Mouse (Mus musculus) CH12.LX (cell line): ENCODE measurements around the gene Znrf3. TPM values are rescaled to one million over a fixed set of nuclear protein-coding genes. Genes with fewer than 3 reads are reported as not detected.

Experiments
- DNase-seq: peaks from one replicate; pipeline ENCODE4 v3.0.0-alpha.2; 2013; ENCODE audit errors: extremely low read depth
- H3K27ac ChIP-seq: 2 replicates; pipeline ENCODE4 v1.5.1; 2012; ENCODE audit warnings: low read depth, mild to moderate bottlenecking, control low read depth, moderate library complexity; ENCODE audit not compliant: insufficient read depth
- H3K27me3 ChIP-seq: replicated peaks from 2 replicates; pipeline ENCODE3; 2012; ENCODE audit warnings: inconsistent platforms
- H3K36me3 ChIP-seq, 2 experiments: replicated peaks in 1 of 2; 2 replicates each; pipeline versions ENCODE3 to v1.6.1; 2012; ENCODE audit warnings: inconsistent platforms in 1 of 2, low read length in 1 of 2, mild to moderate bottlenecking in 1 of 2, mixed read lengths in 1 of 2, moderate library complexity in 1 of 2; ENCODE audit not compliant: control insufficient read depth in 1 of 2, insufficient read depth in 1 of 2
- H3K4me1 ChIP-seq, 2 experiments: 2 replicates each; pipeline ENCODE4 v1.6.1; 2012; ENCODE audit warnings: inconsistent platforms in 1 of 2, moderate library complexity in 1 of 2; ENCODE audit not compliant: insufficient read depth in 2 of 2, control insufficient read depth in 1 of 2
- H3K4me2 ChIP-seq: 2 replicates; pipeline ENCODE4 v1.6.1; 2012; ENCODE audit warnings: low read depth, mild to moderate bottlenecking, control low read depth; ENCODE audit not compliant: poor library complexity, insufficient read depth, severe bottlenecking
- H3K4me3 ChIP-seq, 3 experiments: fragments of 150-350 bp in 1 of 3; sonication (generic) in 1 of 3; replicated peaks in 1 of 3; 2 replicates each; pipeline versions ENCODE3 to v1.5.1; 2011 to 2012; ENCODE audit warnings: low read depth in 2 of 3, low read length in 2 of 3, mild to moderate bottlenecking in 2 of 3, moderate library complexity in 2 of 3, control low read depth in 1 of 3, improper control_type of control experiment in 1 of 3, inconsistent platforms in 1 of 3, mixed read lengths in 1 of 3; ENCODE audit not compliant: poor library complexity in 1 of 3
- H3K79me2 ChIP-seq: replicated peaks from 2 replicates; pipeline ENCODE4 v1.6.1; 2012; ENCODE audit warnings: mild to moderate bottlenecking, moderate library complexity; ENCODE audit not compliant: control insufficient read depth, poor library complexity, insufficient read depth, severe bottlenecking; ENCODE audit errors: extremely low read depth
- H3K9ac ChIP-seq: 2 replicates; pipeline ENCODE4 v1.6.1; 2012; ENCODE audit warnings: low read depth, mild to moderate bottlenecking, control low read depth, moderate library complexity; ENCODE audit not compliant: insufficient read depth
- H3K9me3 ChIP-seq: replicated peaks from 2 replicates; pipeline ENCODE3; 2012; ENCODE audit warnings: low read length, inconsistent platforms, mixed read lengths
- BHLHE40 ChIP-seq: IDR thresholded peaks from 2 replicates; pipeline ENCODE4 v1.6.1; 2011; ENCODE audit warnings: mild to moderate bottlenecking, low read depth, low read length, improper control_type of control experiment
- CHD1 ChIP-seq: IDR thresholded peaks from 2 replicates; pipeline ENCODE4 v1.6.1; 2012; ENCODE audit warnings: low read depth, low read length, improper control_type of control experiment, inconsistent platforms
- E2F4 ChIP-seq: IDR thresholded peaks from 2 replicates; pipeline ENCODE4 v1.6.1; 2011; ENCODE audit warnings: low read depth, low read length, improper control_type of control experiment; ENCODE audit not compliant: insufficient replicate concordance
- EP300 ChIP-seq: IDR thresholded peaks from 2 replicates; pipeline ENCODE4 v1.6.1; 2011; ENCODE audit warnings: low read length, improper control_type of control experiment
- ETS1 ChIP-seq: conservative IDR thresholded peaks from 2 replicates; pipeline ENCODE4 v1.6.1; 2012; ENCODE audit warnings: low read depth, mild to moderate bottlenecking, inconsistent platforms, low read length, improper control_type of control experiment, moderate library complexity
- HCFC1 ChIP-seq: IDR thresholded peaks from 2 replicates; pipeline ENCODE4 v1.6.1; 2012; ENCODE audit warnings: low read depth, mild to moderate bottlenecking, inconsistent platforms, low read length, improper control_type of control experiment
- JUN ChIP-seq: IDR thresholded peaks from 2 replicates; pipeline ENCODE4 v1.6.1; 2011; ENCODE audit warnings: low read depth, mild to moderate bottlenecking, low read length, improper control_type of control experiment, moderate library complexity; ENCODE audit not compliant: insufficient read depth
- JUND ChIP-seq: conservative IDR thresholded peaks from 2 replicates; pipeline ENCODE4 v1.6.1; 2011; ENCODE audit warnings: low read depth, low read length, improper control_type of control experiment
- KAT2A ChIP-seq: IDR thresholded peaks from 2 replicates; pipeline ENCODE4 v1.6.1; 2012; ENCODE audit warnings: low read length, improper control_type of control experiment, inconsistent platforms; ENCODE audit not compliant: insufficient replicate concordance
- MAFK ChIP-seq: IDR thresholded peaks from 2 replicates; pipeline ENCODE4 v1.6.1; 2011; ENCODE audit warnings: low read length, improper control_type of control experiment; ENCODE audit not compliant: insufficient replicate concordance
- MAZ ChIP-seq: IDR thresholded peaks from 2 replicates; pipeline ENCODE4 v1.6.1; 2012; ENCODE audit warnings: low read depth, mild to moderate bottlenecking, inconsistent platforms, low read length, improper control_type of control experiment, moderate library complexity
- MEF2A ChIP-seq: IDR thresholded peaks from 2 replicates; pipeline ENCODE4 v1.6.1; 2014; ENCODE audit warnings: low read depth, mild to moderate bottlenecking, inconsistent platforms, low read length, improper control_type of control experiment, borderline replicate concordance
- MXI1 ChIP-seq: IDR thresholded peaks from 2 replicates; pipeline ENCODE4 v1.6.1; 2011; ENCODE audit warnings: mild to moderate bottlenecking, low read depth, low read length, improper control_type of control experiment
- MYC ChIP-seq: IDR thresholded peaks from 2 replicates; pipeline ENCODE4 v1.6.1; 2011; ENCODE audit warnings: low read depth, mild to moderate bottlenecking, improper control_type of control experiment, low read length
- NELFE ChIP-seq: IDR thresholded peaks from 2 replicates; pipeline ENCODE4 v1.6.1; 2011; ENCODE audit warnings: low read depth, low read length, improper control_type of control experiment
- NRF1 ChIP-seq: IDR thresholded peaks from 2 replicates; pipeline ENCODE4 v1.6.1; 2014; ENCODE audit warnings: low read depth, mild to moderate bottlenecking, inconsistent platforms, low read length, improper control_type of control experiment, moderate library complexity
- POLR2AphosphoS2 ChIP-seq: IDR thresholded peaks from 2 replicates; pipeline ENCODE4 v1.6.1; 2011; ENCODE audit warnings: low read depth, low read length, improper control_type of control experiment
- SIN3A ChIP-seq: IDR thresholded peaks from 2 replicates; pipeline ENCODE4 v1.6.1; 2012; ENCODE audit warnings: low read length, improper control_type of control experiment, inconsistent platforms
- SMC3 ChIP-seq: IDR thresholded peaks from 2 replicates; pipeline ENCODE4 v1.6.1; 2011; ENCODE audit warnings: low read depth, low read length, improper control_type of control experiment
- TCF12 ChIP-seq: IDR thresholded peaks from 2 replicates; pipeline ENCODE4 v1.6.1; 2014; ENCODE audit warnings: low read depth, mild to moderate bottlenecking, inconsistent platforms, low read length, improper control_type of control experiment
- USF1 ChIP-seq: IDR thresholded peaks from 2 replicates; pipeline ENCODE4 v1.6.1; 2014; ENCODE audit warnings: low read depth, mild to moderate bottlenecking, inconsistent platforms, low read length, improper control_type of control experiment
- USF2 ChIP-seq: conservative IDR thresholded peaks from 2 replicates; pipeline ENCODE4 v1.6.1; 2011; ENCODE audit warnings: low read depth, low read length, improper control_type of control experiment
- ZC3H11A ChIP-seq: IDR thresholded peaks from 2 replicates; pipeline ENCODE4 v1.6.1; 2012; ENCODE audit warnings: low read depth, mild to moderate bottlenecking, inconsistent platforms, low read length, improper control_type of control experiment
- ZKSCAN1 ChIP-seq: IDR thresholded peaks from 2 replicates; pipeline ENCODE4 v1.6.1; 2012; ENCODE audit warnings: low read depth, inconsistent platforms, low read length, improper control_type of control experiment, borderline replicate concordance
- ZMIZ1 ChIP-seq: IDR thresholded peaks from 2 replicates; pipeline ENCODE4 v1.6.1; 2012; ENCODE audit warnings: low read depth, mild to moderate bottlenecking, inconsistent platforms, low read length, improper control_type of control experiment
- dilution Hi-C: fragments of 300-500 bp; cut with MboI; formaldehyde crosslinking; loops from 2 replicates; pipeline ENCODE4 v1.14.3; 2020; ENCODE audit warnings: low sequenced_read_pairs; ENCODE audit not compliant: extremely low pct_unique_long_range_greater_than_20kb, extremely low pct_ligation_motif_present
- in situ Hi-C: fragments of 300-500 bp; cut with MboI; formaldehyde crosslinking; loops from 3 replicates; pipeline ENCODE4 v1.14.3; 2019; ENCODE audit warnings: low sequenced_read_pairs, low pct_ligation_motif_present, low pct_unique_long_range_greater_than_20kb, mixed read lengths
- polyA plus RNA-seq: library from polyadenylated mRNA; unstranded; fragments of >175 nt; gene quantifications from 2 replicates; pipeline ENCODE4 v1.2.1, GENCODE M21; 2012; ENCODE audit warnings: low read depth; ENCODE audit not compliant: insufficient read length
- total RNA-seq, 2 experiments: library from RNA; depleted of rRNA; stranded (reverse); fragments of 300-350 nt in 1 of 2; fragments of >200 nt in 1 of 2; gene quantifications; 2 replicates each; pipeline ENCODE4 v1.2.3; 2012 to 2014

The Znrf3 gene
- total and polyA plus RNA-seq, 3 experiments: 1.1 to 2.7 (median 1.3) TPM

DNA sequence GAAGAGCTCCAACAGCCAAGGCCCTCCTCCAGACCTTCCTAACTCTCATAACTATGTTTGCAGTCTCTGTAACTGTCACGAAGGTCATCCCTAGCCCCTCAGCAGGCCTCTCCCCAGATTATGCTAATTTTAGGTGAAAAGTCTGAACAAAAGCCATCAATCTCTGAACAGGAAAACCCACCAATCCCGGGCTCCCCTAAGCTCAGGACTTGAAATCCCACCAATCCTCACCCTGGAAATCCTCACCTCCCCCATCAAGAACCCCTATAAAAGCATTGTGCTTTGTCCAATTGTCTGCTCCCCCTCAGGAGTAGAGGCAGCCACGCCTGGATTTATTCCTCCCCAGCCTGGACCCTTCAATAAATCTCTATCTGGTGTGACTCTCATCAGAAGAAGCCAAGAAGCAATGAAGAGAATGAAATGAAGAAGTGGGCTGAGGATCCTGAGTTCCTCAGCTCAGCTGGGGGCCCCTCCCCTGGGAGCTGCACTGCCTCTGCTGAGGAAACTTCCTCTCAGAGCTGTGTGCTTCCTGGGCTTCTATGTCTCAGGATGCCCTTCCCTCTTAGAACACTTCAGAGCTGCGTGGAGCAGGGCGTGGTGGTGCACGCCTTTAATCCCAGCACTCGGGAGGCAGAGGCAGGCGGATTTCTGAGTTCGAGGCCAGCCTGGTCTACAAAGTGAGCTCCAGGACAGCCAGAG, 172.0 kb downstream of the Znrf3 start:
- peak; percentile 30 for DNase-seq

DNA sequence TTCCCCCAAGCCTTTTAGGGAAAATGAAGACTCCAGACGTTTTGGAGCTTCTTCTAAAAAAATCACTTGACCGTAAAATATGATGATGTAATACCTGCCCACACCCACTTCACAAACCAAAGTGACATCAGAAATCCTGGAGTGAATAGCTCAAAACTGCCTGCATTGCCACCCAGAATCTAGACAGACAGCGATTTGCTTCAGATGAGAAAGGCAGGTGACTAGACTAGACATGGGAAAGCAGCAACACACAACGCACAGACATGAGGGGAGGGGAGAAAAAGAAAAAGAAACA, 172.6 kb downstream of the Znrf3 start:
- dilution Hi-C loops: no loop called here

More for the DNA sequence above, 172.0 kb downstream of the Znrf3 start:
- Histone ChIP-seq H3K9me3 (no peaks in the 10 kb centered on the region), H3K36me3 (no peaks in the 10 kb centered on the region), H3K4me3 (no peak overlapping the region), H3K27ac (no peak overlapping the region), H3K4me1 (peaks cover 2 to 32% of the 10 kb centered on the region in 2 experiments; a peak in 3 of 4 replicates), H3K4me2 (no peak overlapping the region), H3K79me2 (no peaks in the 10 kb centered on the region), H3K27me3 (no peaks in the 10 kb centered on the region), H3K9ac (no peak overlapping the region)
- in situ Hi-C loops (no loop called here), dilution Hi-C loops (no loop called here)
- TF ChIP-seq ZKSCAN1: no peak
- no peak for TF ChIP-seq MEF2A
- TF ChIP-seq MXI1: no peak
- TF ChIP-seq E2F4: no peak
- TF ChIP-seq HCFC1: no peak
- no peak for TF ChIP-seq KAT2A
- no peak for TF ChIP-seq MYC
- TF ChIP-seq, all 38 proteins: peak for 0

More for the DNA sequence above, 172.6 kb downstream of the Znrf3 start:
- no peaks in the 10 kb centered on the region for H3K27me3 ChIP-seq
- in situ Hi-C loops: no loop called here
- H3K4me2 ChIP-seq: no peak overlapping the region
- H3K36me3 ChIP-seq: no peaks in the 10 kb centered on the region
- H3K9me3 ChIP-seq: no peaks in the 10 kb centered on the region
- H3K79me2 ChIP-seq: no peaks in the 10 kb centered on the region
- peaks cover 4 to 28% of the 10 kb centered on the region in 2 experiments for H3K4me1 ChIP-seq
- H3K4me3 ChIP-seq: no peak overlapping the region
- no peak overlapping the region for H3K9ac ChIP-seq
- peak; percentile 45 for DNase-seq
- no peak overlapping the region for H3K27ac ChIP-seq
- TF ChIP-seq NRF1: no peak
- TF ChIP-seq MEF2A: peak; percentile 56
- peak; percentile 51; the same call in 1 of the 2 replicates for TF ChIP-seq EP300
- peak; percentile 25 for TF ChIP-seq JUN
- peak; percentile 52 for TF ChIP-seq ETS1
- no peak for TF ChIP-seq ZMIZ1
- no peak for TF ChIP-seq SIN3A
- TF ChIP-seq BHLHE40: peak; percentile 24; the same call in 1 of the 2 replicates
- TF ChIP-seq MAZ: 0 out of 2 replicates have a peak, but pooled peaks have one; percentile 27
- TF ChIP-seq TCF12: no peak
- TF ChIP-seq NELFE: no peak
- no peak for TF ChIP-seq SMC3
- TF ChIP-seq ZKSCAN1: no peak
- TF ChIP-seq MAFK: peak; percentile 26; the same call in 1 of the 2 replicates
- no peak for TF ChIP-seq USF2
- TF ChIP-seq JUND: peak; percentile 55
- no peak for TF ChIP-seq ZC3H11A
- TF ChIP-seq POLR2AphosphoS2: no peak
- no peak for TF ChIP-seq USF1
- TF ChIP-seq CHD1: no peak
